Mouse (Mus musculus) liver, adult 2 months (tissue): ENCODE data around the gene Gypa.

ENCODE experiments used
- CTCF ChIP-seq: fragments of 200-500 bp; IDR thresholded peaks from 2 replicates; pipeline ENCODE4 v1.5.1; 2011; ENCODE audit warnings: low read depth, low read length, control low read depth
- POLR2A ChIP-seq: fragments of 200-500 bp; IDR thresholded peaks from 2 replicates; pipeline ENCODE4 v1.6.1; 2011; ENCODE audit warnings: low read length, control low read depth; ENCODE audit not compliant: insufficient read depth; ENCODE audit errors: extremely low read depth

DNA sequence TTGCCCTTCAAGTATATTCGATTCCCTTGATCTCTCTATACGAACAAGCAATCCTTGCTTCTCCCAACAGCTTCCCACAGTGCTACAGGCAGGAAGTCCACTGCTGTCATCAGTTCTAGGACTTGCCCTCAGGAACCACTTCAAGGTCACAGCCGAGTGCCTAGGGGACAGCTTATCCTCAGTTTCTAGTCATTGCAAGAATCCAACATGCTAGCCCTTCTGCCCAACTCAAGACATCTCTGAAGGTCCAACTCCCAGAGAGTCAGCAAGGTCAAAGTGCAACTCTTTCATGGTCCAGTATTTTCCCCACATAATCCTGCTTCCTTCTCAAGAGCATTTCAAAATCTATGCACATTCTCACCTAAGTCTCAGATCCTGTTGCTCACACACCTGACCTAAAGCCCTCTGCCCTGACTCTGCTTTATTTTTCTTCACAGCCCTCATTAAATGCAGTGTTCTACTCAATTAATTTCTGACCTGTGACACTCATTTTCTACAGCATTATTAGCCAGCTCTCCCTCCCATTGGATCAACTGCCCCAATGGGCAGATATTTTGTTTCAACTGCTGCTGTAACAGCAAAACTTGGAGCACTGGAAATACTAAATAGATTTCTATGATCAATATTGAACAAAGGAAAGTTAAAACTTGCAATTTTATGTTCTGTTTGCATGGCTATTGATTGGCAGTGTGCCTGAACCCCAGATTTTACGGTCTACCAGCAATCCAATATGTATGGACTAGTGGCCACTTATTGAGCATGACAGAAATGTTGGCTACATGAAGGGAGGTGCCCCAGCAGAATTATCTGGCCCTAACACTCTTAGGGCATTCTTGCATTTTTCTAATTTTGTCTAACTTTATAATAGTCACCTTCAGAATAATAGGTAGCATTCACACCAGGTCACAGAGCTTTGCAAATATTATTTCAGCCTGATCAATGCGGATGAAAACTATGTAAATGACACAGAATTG lies 33.1 kb downstream of the Gypa start:
- TF ChIP-seq POLR2A (no peak), CTCF (no peak)
